ENCODE assay signal across 14 mouse cellular contexts in the genomic region with DNA sequence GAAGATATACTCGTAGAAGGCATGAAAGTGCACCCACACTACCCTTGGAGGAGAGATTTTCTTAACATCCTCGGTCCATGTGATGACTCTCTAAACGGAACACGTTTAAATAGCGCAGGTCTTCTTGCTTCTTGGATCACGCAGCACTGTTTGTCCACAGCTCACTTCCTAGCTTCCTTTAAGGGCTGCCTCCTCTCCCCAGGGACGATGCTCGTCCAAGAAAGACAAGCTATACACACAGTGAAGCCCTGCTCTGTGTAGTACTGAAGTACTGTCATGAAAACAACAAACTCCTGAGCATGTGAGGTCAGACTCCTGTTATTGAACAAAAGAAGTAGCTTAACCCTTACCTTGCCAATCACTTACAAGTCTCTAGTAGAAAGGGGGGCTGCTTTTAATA.
DNase-seq lines count a peak whose midpoint lies in the region; ATAC-seq and TF ChIP-seq lines count a peak whose summit lies in the region.
"Had no signal": no experiment of that assay in that cellular context is flagged by ENCODE, and none has a peak within 500 bp of the region (broad histone marks: within the 10 kb centered on the region; RNA-seq: fewer than 3 reads in every experiment).

No protein-coding gene starts in this region.

- 0 out of 2 replicates have a peak, but pooled peaks have one; percentile 49 for ATAC-seq in forebrain, embryonic 12.5 days (ENCODE audit: low FRiP score)
- no peak for ATAC-seq in forebrain, embryonic 14.5 days
- no peak for ATAC-seq in kidney, postnatal 0 days (replicated peaks; ENCODE audit: low FRiP score, low read depth)
- ATAC-seq in kidney, embryonic 15.5 days (replicated peaks; ENCODE audit: low FRiP score), result no peak
- ATAC-seq in heart, embryonic 13.5 days (ENCODE audit: extremely low read depth, insufficient number of reproducible peaks, low FRiP score, low TSS enrichment), result no peak
- no peak for ATAC-seq in megakaryocyte progenitor cell, adult 5-6 weeks (replicated peaks; ENCODE audit: poor library complexity)
- ATAC-seq: inflammation-experienced regulatory T-cells, adult 6 months had no signal

- no peak overlapping the region for H3K4me2 ChIP-seq in forebrain, embryonic 12.5 days
- H3K4me2 ChIP-seq in forebrain, embryonic 14.5 days (ENCODE audit: low read length), result no peak overlapping the region
- no peak overlapping the region for H3K4me2 ChIP-seq in kidney, postnatal 0 days (ENCODE audit: low read length)
- no peak overlapping the region for H3K4me2 ChIP-seq in kidney, embryonic 15.5 days
- peak overlapping the region; percentile 13; the same call in 1 of the 2 replicates for H3K4me2 ChIP-seq in heart, embryonic 13.5 days
- H3K4me2 ChIP-seq: limb, embryonic 13.5 days; lung, embryonic 15.5 days; midbrain, embryonic 12.5 days; neural tube, embryonic 15.5 days had no signal

- no peak overlapping the region for H3K4me3 ChIP-seq in forebrain, embryonic 12.5 days (replicated peaks)
- no peak overlapping the region for H3K4me3 ChIP-seq in forebrain, embryonic 14.5 days (ENCODE audit: low read depth, low read length)
- H3K4me3 ChIP-seq in kidney, postnatal 0 days (replicated peaks; ENCODE audit: low read depth, low read length), result no peak overlapping the region
- H3K4me3 ChIP-seq in kidney, embryonic 15.5 days (replicated peaks), result no peak overlapping the region
- no peak overlapping the region for H3K4me3 ChIP-seq in heart, embryonic 13.5 days
- H3K4me3 ChIP-seq: erythroblast, embryonic 14.5 days; limb, embryonic 13.5 days; lung, embryonic 15.5 days; midbrain, embryonic 12.5 days; neural tube, embryonic 15.5 days had no signal

- H3K4me1 ChIP-seq in forebrain, embryonic 12.5 days, result peaks cover 35% of the 10 kb centered on the region
- peaks cover 12% of the 10 kb centered on the region for H3K4me1 ChIP-seq in forebrain, embryonic 14.5 days (ENCODE audit: control insufficient read depth, insufficient read depth, low read length)
- peaks cover 21% of the 10 kb centered on the region for H3K4me1 ChIP-seq in kidney, postnatal 0 days (replicated peaks; ENCODE audit: insufficient read depth, low read length)
- peaks cover 60% of the 10 kb centered on the region for H3K4me1 ChIP-seq in kidney, embryonic 15.5 days
- peaks cover 81% of the 10 kb centered on the region for H3K4me1 ChIP-seq in heart, embryonic 13.5 days

- H3K27me3 ChIP-seq in forebrain, embryonic 12.5 days, result peaks cover 7% of the 10 kb centered on the region; the same call in 1 of the 2 replicates
- no peaks in the 10 kb centered on the region for H3K27me3 ChIP-seq in forebrain, embryonic 14.5 days (replicated peaks; ENCODE audit: control insufficient read depth, insufficient read depth, low read length)
- H3K27me3 ChIP-seq in kidney, postnatal 0 days (ENCODE audit: insufficient read depth, low read length), result no peaks in the 10 kb centered on the region
- H3K27me3 ChIP-seq in kidney, embryonic 15.5 days, result no peaks in the 10 kb centered on the region
- no peaks in the 10 kb centered on the region for H3K27me3 ChIP-seq in heart, embryonic 13.5 days (replicated peaks)
- H3K27me3 ChIP-seq: limb, embryonic 13.5 days; lung, embryonic 15.5 days; neural tube, embryonic 15.5 days had no signal

- WGBS in forebrain, embryonic 12.5 days, result 54% methylated on average over 8 of the region's 8 CpGs
- WGBS in forebrain, embryonic 14.5 days, result 47% methylated on average over 8 of the region's 8 CpGs
- 40% methylated on average over 8 of the region's 8 CpGs for WGBS in kidney, postnatal 0 days
- 46% methylated on average over 8 of the region's 8 CpGs for WGBS in kidney, embryonic 15.5 days
- WGBS in heart, embryonic 13.5 days, result 52% methylated on average over 8 of the region's 8 CpGs

- no peak overlapping the region for H3K27ac ChIP-seq in forebrain, embryonic 12.5 days
- H3K27ac ChIP-seq in forebrain, embryonic 14.5 days (ENCODE audit: low read depth, low read length), result no peak overlapping the region
- no peak overlapping the region for H3K27ac ChIP-seq in kidney, postnatal 0 days
- no peak overlapping the region for H3K27ac ChIP-seq in kidney, embryonic 15.5 days
- H3K27ac ChIP-seq in heart, embryonic 13.5 days (replicated peaks), result 0 out of 2 replicates have a peak overlapping the region, but pooled peaks have one; percentile 24
- H3K27ac ChIP-seq: limb, embryonic 13.5 days; lung, embryonic 15.5 days; midbrain, embryonic 12.5 days; neural tube, embryonic 15.5 days had no signal

- no peak overlapping the region for H3K9ac ChIP-seq in forebrain, embryonic 12.5 days
- no peak overlapping the region for H3K9ac ChIP-seq in forebrain, embryonic 14.5 days (ENCODE audit: low read length)
- no peak overlapping the region for H3K9ac ChIP-seq in kidney, postnatal 0 days (ENCODE audit: low read depth, low read length)
- no peak overlapping the region for H3K9ac ChIP-seq in kidney, embryonic 15.5 days
- H3K9ac ChIP-seq in heart, embryonic 13.5 days, result no peak overlapping the region
- H3K9ac ChIP-seq: limb, embryonic 13.5 days; lung, embryonic 15.5 days; midbrain, embryonic 12.5 days; neural tube, embryonic 15.5 days had no signal

- H3K9me3 ChIP-seq in forebrain, embryonic 12.5 days, result no peaks in the 10 kb centered on the region
- no peaks in the 10 kb centered on the region for H3K9me3 ChIP-seq in forebrain, embryonic 14.5 days (replicated peaks; ENCODE audit: control insufficient read depth, low read length)
- H3K9me3 ChIP-seq in kidney, postnatal 0 days (replicated peaks; ENCODE audit: low read length), result no peaks in the 10 kb centered on the region
- no peaks in the 10 kb centered on the region for H3K9me3 ChIP-seq in kidney, embryonic 15.5 days (replicated peaks)
- H3K9me3 ChIP-seq in heart, embryonic 13.5 days, result no peaks in the 10 kb centered on the region
- H3K9me3 ChIP-seq: limb, embryonic 13.5 days; lung, embryonic 15.5 days; midbrain, embryonic 12.5 days; neural tube, embryonic 15.5 days had no signal

- no peak for TF ChIP-seq CTCF in kidney, postnatal 0 days (IDR thresholded peaks at IDR 0.05; ENCODE audit: low read depth)

- DNase-seq in forebrain, embryonic 14.5 days (ENCODE audit: low spot score), result no peak
- DNase-seq in kidney, postnatal 0 days (ENCODE audit: low spot score), result peak; percentile 41
- peak; percentile 10 for DNase-seq in adipocyte (ENCODE audit: low spot score)
- DNase-seq in cerebellum, postnatal 36 days, result no peak

- no peaks in the 10 kb centered on the region for H3K36me3 ChIP-seq in forebrain, embryonic 12.5 days (replicated peaks)
- H3K36me3 ChIP-seq in forebrain, embryonic 14.5 days (ENCODE audit: control insufficient read depth, insufficient read depth, low read length), result no peaks in the 10 kb centered on the region
- no peaks in the 10 kb centered on the region for H3K36me3 ChIP-seq in kidney, postnatal 0 days (ENCODE audit: insufficient read depth, low read length)
- no peaks in the 10 kb centered on the region for H3K36me3 ChIP-seq in kidney, embryonic 15.5 days
- H3K36me3 ChIP-seq in heart, embryonic 13.5 days, result no peaks in the 10 kb centered on the region
- H3K36me3 ChIP-seq: limb, embryonic 13.5 days; lung, embryonic 15.5 days; midbrain, embryonic 12.5 days; neural tube, embryonic 15.5 days had no signal

Comparison
In these comparisons a context has a peak if more than half of its experiments do, and no peak if none do; other contexts are left out.
1. DNase-seq: peak in kidney, postnatal 0 days (single experiment) and adipocyte (single experiment); none in forebrain, embryonic 14.5 days (single experiment) and cerebellum, postnatal 36 days (0 of 2).